Mouse (Mus musculus) lung, adult 2 months (tissue): ENCODE data around the gene Dok5. TPM values are rescaled to one million over a fixed set of nuclear protein-coding genes. Genes with fewer than 3 reads are reported as not detected.

Experiments used
- DNase-seq: peaks from one replicate; pipeline ENCODE4 v3.0.0; 2022
- H3K4me1 ChIP-seq: fragments of 200-500 bp; 2 replicates; pipeline ENCODE4 v1.6.1; 2011; ENCODE audit warnings: low read length; ENCODE audit not compliant: control insufficient read depth, insufficient read depth
- H3K4me3 ChIP-seq: fragments of 200-500 bp; replicated peaks from 2 replicates; pipeline ENCODE3; 2011; ENCODE audit warnings: low read depth, mild to moderate bottlenecking, control low read depth, low read length; ENCODE audit errors: extremely low read depth
- CTCF ChIP-seq: fragments of 200-500 bp; IDR thresholded peaks from 2 replicates; pipeline ENCODE4 v1.5.1; 2011; ENCODE audit warnings: mild to moderate bottlenecking, low read length, control low read depth; ENCODE audit not compliant: insufficient read depth
- POLR2A ChIP-seq: fragments of 200-500 bp; IDR thresholded peaks from 2 replicates; pipeline ENCODE4 v1.6.1; 2011; ENCODE audit warnings: low read depth, mild to moderate bottlenecking, control low read depth, low read length, borderline replicate concordance; ENCODE audit errors: extremely low read depth
- WGBS: fragments of 180-500 bp; shearing (Covaris S2); methylation state at CpG from one replicate; pipeline ENCODE4 v1.1.7; 2018; 5-methylcytosine and 5-hydroxymethylcytosine counted together
- polyA plus RNA-seq: library from polyadenylated mRNA; depleted of rRNA; stranded (reverse); fragments of >200 nt; gene quantifications from 2 replicates; pipeline ENCODE4 v1.2.3, GENCODE M21; 2012

Gene Dok5
- polyA plus RNA-seq, 1 experiment, result 0.50 TPM

DNA sequence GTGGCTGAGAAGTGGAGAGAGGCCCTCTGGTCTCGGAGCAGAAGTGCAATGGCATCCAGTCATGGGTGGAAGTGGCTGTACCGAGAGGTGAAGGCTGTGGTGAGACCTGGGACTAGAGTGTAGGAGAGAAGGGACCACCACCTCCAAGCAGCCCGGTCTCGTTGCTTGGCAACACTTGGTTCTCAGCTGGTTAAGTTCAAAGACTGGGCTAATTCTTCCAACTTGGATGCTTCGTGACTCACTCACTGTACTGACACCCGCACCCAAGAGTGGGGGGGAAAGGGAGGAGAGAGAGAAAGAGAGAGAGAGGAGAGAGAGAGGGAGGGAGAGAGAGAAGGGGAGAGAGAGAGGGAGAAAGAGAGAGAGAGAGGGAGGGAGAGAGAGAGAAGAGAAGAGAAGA lies 133.2 kb downstream of the Dok5 start:
- no peak overlapping the region for H3K4me3 ChIP-seq
- TF ChIP-seq CTCF (no peak), POLR2A (no peak)
- DNase-seq, result no peak
- H3K4me1 ChIP-seq, result no peaks in the 10 kb centered on the region
- WGBS, result 75% methylated on average over 6 of the region's 6 CpGs

DNA sequence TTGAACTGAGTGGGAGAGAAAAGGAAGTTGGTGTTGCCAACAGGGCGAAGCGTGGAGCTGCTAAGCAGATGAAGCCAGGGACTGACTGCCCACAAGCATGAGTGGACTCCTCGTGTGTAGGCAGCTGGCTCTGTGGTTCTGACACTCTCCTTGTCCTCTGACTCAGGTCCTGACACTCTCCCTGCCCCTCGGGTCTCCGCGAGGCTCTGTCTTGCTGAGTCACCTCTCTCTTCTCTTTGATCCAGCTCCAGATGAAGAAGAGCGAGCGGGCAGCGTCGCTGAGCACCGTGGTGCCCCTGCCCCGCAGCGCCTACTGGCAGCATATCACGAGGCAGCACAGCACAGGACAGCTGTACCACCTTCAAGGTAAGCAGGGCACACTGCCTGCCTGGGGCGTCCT lies 139.0 kb downstream of the Dok5 start:
- WGBS, result 72% methylated on average over 15 of the region's 15 CpGs
- TF ChIP-seq CTCF, result no peak
- no peak for TF ChIP-seq POLR2A

DNA sequence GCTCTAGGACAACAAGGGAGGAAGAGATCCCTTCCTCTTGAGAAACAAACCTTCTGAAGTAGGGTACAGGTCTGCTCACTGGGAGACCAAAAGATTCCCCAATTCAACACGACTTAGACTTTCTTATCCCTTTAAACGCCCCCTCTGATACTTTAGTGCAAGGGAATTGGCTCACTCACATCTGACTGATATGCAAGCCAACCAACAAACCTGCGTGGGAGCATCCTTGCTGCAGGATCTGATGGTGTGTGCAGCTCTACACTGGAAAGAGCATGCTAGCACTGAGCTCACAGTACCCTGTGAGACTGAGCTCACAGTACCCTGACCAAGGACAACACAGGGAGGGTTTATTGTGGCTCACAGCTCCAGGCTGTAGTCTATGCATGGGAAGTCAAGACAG lies 139.9 kb downstream of the Dok5 start:
- WGBS, result 89% methylated on average over 3 of the region's 3 CpGs
- DNase-seq, result no peak
- H3K4me1 ChIP-seq, result no peaks in the 10 kb centered on the region

More for the DNA sequence above, 139.0 kb downstream of the Dok5 start:
- no peak for DNase-seq
- Histone ChIP-seq H3K4me1 (no peaks in the 10 kb centered on the region), H3K4me3 (no peak overlapping the region)

DNA sequence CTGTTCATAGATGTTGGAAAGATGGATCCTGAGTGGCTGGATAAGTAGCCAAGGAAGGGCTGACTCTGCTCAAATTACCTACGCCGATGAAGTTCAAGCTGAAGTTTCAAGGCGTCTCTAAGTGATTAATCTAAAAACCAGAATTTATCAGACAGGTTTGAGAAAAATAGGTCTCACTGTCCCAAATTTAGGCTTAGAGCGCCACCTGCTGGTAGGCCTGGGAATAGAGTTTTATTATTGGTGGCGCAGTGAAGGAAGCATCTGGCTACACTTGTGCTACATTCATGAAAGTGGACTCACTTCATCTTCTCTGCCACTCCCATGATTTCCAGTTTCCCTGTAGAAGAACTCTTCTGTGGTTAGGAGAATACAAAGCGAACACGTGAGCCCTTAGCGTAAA lies 141.8 kb downstream of the Dok5 start:
- TF ChIP-seq POLR2A (no peak), CTCF (peak; percentile 53)
- peak; percentile 72 for DNase-seq

More for the DNA sequence above, 139.9 kb downstream of the Dok5 start:
- H3K4me3 ChIP-seq, result no peak overlapping the region
- TF ChIP-seq POLR2A, result no peak
- TF ChIP-seq CTCF, result no peak

DNA sequence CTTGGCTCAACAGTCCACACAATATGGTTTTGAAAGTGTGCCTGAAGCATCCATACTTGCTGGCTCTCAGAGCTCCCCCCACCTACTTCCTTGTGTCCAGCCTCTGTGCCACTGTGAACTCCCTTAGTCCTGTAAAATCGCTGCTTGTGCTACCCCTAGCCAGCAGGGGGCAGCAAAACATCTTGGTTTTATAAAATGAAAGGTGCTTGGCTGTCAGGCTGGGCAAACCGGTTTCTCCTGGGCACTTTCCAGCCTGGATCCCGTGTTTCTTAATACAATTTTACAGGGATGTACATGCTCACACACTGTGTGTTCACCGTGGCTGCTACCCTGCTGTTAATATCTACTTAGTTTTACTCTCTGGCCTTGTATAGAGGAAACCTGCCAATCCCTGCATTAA lies 145.9 kb downstream of the Dok5 start:
- TF ChIP-seq POLR2A (no peak), CTCF (peak; percentile 73)
- Histone ChIP-seq H3K4me3 (no peak overlapping the region), H3K4me1 (no peaks in the 10 kb centered on the region)
- WGBS, result under 1% methylated on average over 4 of the region's 4 CpGs
- peak; percentile 78 for DNase-seq

More for the DNA sequence above, 141.8 kb downstream of the Dok5 start:
- H3K4me1 ChIP-seq, result no peaks in the 10 kb centered on the region
- WGBS, result 8% methylated on average over 8 of the region's 8 CpGs
- H3K4me3 ChIP-seq, result no peak overlapping the region

DNA sequence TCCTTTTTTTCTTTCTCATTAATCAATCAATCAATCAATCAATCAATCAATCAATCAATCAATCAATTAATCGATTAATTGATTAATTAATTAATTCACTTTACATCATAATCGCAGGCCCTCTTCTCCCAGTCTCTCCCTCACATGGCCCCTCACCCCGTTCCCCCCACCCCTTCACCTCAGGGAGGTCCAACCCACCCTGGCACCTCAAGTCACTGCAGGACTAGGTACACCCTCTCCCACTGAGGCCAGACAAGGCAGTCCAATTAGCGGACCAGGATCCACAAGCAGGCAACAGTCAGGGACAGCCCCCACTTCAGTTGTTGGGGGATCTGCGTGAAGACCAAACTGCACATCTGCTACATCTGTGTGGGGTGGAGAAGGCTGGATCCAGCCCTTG lies 146.3 kb downstream of the Dok5 start:
- no peak for TF ChIP-seq CTCF
- TF ChIP-seq POLR2A, result no peak
- Histone ChIP-seq H3K4me1 (no peaks in the 10 kb centered on the region), H3K4me3 (no peak overlapping the region)
- DNase-seq, result no peak
- WGBS, result 57% methylated on average over 5 of the region's 5 CpGs

DNA sequence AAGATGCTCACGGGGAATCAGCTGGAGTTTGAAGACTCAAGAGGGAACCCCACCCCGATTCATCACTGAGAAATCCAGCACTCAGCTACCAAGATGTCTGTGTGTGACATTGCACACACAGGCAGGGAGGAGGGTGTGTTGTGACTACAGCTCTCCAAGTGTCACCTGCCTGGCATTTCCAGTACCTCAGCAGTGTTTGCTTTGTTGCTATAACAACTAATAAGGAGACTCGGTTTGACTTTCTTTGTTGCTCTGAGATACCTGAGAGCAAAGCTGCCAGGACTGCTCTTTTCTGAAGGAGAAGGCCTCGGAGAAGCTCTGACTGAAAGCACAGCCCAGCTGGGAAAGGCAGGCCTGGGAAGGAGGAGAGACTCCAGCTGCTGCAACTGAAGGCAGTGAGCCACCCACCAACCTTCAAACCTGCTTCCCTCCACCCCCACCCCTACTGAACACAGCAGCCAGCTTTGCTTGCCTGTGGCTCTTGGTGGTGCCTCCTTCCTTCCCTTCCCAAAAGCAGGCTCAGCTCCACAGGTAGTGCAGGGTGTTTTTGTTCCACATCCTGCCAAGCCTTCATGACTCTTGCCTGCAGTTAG lies 152.7 kb downstream of the Dok5 start:
- no peak for DNase-seq
- Histone ChIP-seq H3K4me1 (no peaks in the 10 kb centered on the region), H3K4me3 (no peak overlapping the region)
- TF ChIP-seq POLR2A (no peak), CTCF (no peak)
- WGBS, result 46% methylated on average over 4 of the region's 4 CpGs

DNA sequence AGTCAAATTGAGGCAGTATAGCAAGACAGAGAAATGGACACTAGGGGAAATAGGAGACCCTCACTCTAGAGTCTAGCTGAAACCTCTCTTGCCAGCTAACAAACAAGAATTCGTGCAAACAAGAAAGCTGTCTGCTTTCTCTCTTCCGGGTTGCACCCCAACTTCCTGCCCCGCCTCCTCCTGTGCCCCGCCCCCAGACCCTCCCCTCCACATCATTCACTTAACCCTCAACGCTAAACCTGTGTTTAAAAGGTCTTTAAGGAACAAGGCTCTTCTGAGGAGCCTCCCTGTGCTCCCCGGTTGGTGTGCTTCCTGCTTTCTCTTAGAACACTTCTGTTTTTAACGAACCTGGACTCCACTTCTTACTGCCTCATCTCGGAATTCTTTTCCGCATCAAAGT lies 156.4 kb downstream of the Dok5 start:
- TF ChIP-seq POLR2A (no peak), CTCF (no peak)
- DNase-seq, result no peak
- Histone ChIP-seq H3K4me3 (no peak overlapping the region), H3K4me1 (no peaks in the 10 kb centered on the region)
- 48% methylated on average over 9 of the region's 9 CpGs for WGBS

DNA sequence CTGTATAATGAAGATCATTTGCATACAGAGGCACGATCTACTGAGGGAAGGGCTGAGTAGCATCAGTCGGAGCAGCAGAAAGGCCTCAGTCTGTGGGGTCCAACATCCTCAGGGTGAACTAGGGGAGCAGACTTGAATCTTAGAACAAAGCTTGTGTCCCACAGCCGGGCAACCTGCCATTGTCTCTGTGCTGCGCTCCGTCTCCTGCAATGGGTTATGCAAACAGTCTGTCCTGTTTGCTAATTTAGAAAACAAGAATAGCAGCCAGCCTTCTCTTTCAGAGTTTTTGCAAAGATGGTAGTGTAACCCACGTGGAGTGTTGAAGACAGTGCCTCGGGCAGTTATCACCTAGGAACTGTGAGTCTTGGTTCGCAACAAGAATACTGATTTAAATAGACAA lies 163.5 kb downstream of the Dok5 start:
- 70% methylated on average over 8 of the region's 8 CpGs for WGBS
- DNase-seq, result no peak
- Histone ChIP-seq H3K4me1 (no peaks in the 10 kb centered on the region), H3K4me3 (no peak overlapping the region)
- TF ChIP-seq CTCF, result no peak
- TF ChIP-seq POLR2A, result no peak

DNA sequence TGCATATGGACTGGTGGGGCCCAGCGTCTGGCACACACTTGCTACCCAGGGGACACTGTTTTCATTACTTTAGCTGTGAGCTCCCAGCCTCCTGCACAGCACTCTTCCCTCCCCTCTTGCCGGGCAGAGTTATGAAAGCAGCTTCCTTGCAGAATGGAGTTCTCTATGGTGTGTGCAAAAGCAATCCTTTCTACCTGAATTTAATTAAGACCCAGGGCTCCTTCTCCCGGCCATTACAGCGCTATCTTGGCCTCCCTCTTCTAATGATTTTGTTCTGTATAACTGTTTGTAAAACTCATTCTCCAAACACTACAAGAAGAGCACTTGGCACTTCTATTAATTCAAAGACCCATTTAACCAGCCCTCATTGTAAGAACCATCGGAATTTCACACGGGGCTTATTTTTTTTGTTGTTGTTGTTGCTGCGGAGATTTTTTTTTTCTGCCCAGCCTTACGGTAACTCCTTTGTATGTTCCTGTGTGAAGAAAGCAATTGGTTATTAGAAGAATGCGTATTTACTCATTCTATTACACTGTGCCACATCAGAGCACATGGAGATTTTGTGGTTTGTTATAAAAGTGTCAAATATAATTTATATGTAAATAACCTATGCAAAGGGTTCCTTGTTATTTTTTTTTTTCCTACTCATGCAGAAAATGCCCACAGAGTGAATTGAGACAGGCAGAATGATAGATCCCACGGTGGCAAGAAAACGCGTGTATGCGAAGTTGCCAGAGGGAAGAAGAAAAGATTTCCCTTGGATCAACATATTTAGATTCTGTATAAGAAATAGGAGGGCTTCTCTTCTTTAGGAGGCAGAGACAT lies 170.8 kb downstream of the Dok5 start:
- no peaks in the 10 kb centered on the region for H3K4me1 ChIP-seq
- DNase-seq, result no peak
- 68% methylated on average over 13 of the region's 13 CpGs for WGBS
- TF ChIP-seq POLR2A (no peak), CTCF (no peak)
- no peak overlapping the region for H3K4me3 ChIP-seq

DNA sequence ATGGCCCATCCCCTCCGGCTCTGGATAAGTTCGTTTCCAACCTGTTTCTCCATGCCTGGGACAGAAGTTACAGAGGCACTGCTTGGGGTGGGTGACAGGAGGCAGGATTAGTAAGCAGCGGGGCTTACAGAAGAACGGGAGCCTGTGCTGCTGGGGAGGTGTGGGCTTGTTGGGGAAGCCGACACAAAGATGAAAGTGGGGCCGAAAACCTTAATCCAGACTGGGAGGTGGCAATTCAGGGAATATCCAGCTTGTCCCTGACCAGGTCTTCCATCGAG lies 171.4 kb downstream of the Dok5 start:
- Histone ChIP-seq H3K4me1 (no peaks in the 10 kb centered on the region), H3K4me3 (no peak overlapping the region)
- 83% methylated on average over 7 of the region's 7 CpGs for WGBS
- TF ChIP-seq POLR2A, result no peak
- TF ChIP-seq CTCF, result no peak
- no peak for DNase-seq
